Mouse (Mus musculus) naive thymus-derived CD4-positive, alpha-beta T cell, adult 2 months (primary cell): ENCODE measurements around the gene Kcnn4.

Source experiments
- DNase-seq: peaks from one replicate; pipeline ENCODE4 v3.0.0-alpha.2; 2011; ENCODE audit warnings: low read depth

The Kcnn4 gene

GRCm38 (mm10) chr7:24366716-24367632 lies 3.1 kb upstream of the Kcnn4 start:
- DNase-seq = peak; percentile 30

- DNase-seq = peak; percentile 67
Measured at GRCm38 (mm10) chr7:24368226-24368625, 1.8 kb upstream of the Kcnn4 start.

GRCm38 (mm10) chr7:24368946-24369345 lies 1.1 kb upstream of the Kcnn4 start:
- peak; percentile 56 for DNase-seq

GRCm38 (mm10) chr7:24371012-24371808 lies 1.1 kb downstream of the Kcnn4 start:
- no peak for DNase-seq

GRCm38 (mm10) chr7:24371809-24372145 lies 1.7 kb downstream of the Kcnn4 start:
- peak; percentile 62 for DNase-seq

GRCm38 (mm10) chr7:24372300-24372699 lies 2.2 kb downstream of the Kcnn4 start:
- DNase-seq = peak; percentile 36

- DNase-seq = no peak
Measured at GRCm38 (mm10) chr7:24372786-24373185, 2.7 kb downstream of the Kcnn4 start.

- DNase-seq = peak; percentile 89
Measured at GRCm38 (mm10) chr7:24373538-24374379, 3.7 kb downstream of the Kcnn4 start.

- peak; percentile 51 for DNase-seq
Measured at GRCm38 (mm10) chr7:24376456-24376855, 6.4 kb downstream of the Kcnn4 start.

GRCm38 (mm10) chr7:24377091-24377865 lies 7.2 kb downstream of the Kcnn4 start:
- peak; percentile 75 for DNase-seq

- DNase-seq = peak; percentile 87
Measured at GRCm38 (mm10) chr7:24378049-24378701, 8.1 kb downstream of the Kcnn4 start.

- DNase-seq = peak; percentile 71
Measured at GRCm38 (mm10) chr7:24379934-24380333, 9.9 kb downstream of the Kcnn4 start.

GRCm38 (mm10) chr7:24380370-24380769 lies 10.3 kb downstream of the Kcnn4 start:
- DNase-seq = peak; percentile 55

GRCm38 (mm10) chr7:24382730-24383372 lies 12.8 kb downstream of the Kcnn4 start:
- DNase-seq = no peak

GRCm38 (mm10) chr7:24384070-24384469 lies 14.0 kb downstream of the Kcnn4 start:
- DNase-seq = no peak

GRCm38 (mm10) chr7:24384827-24385226 lies 14.8 kb downstream of the Kcnn4 start:
- peak; percentile 89 for DNase-seq

GRCm38 (mm10) chr7:24387059-24387556 lies 17.0 kb downstream of the Kcnn4 start:
- no peak for DNase-seq

GRCm38 (mm10) chr7:24389516-24390187 lies 19.6 kb downstream of the Kcnn4 start:
- DNase-seq = no peak

- no peak for DNase-seq
Measured at GRCm38 (mm10) chr7:24390512-24390911, 20.4 kb downstream of the Kcnn4 start.
